Mouse (Mus musculus) embryonic facial prominence, embryonic 14.5 days (tissue): Measurements from ENCODE around the gene Gm20388. TPM values are rescaled to one million over a fixed set of nuclear protein-coding genes. Genes with fewer than 3 reads are reported as not detected.

Experiments used
- ATAC-seq: fragments of 200-750 bp; cut with Nextera tagmentation; 2 replicates; pipeline ENCODE4 v1.8.0; 2017; ENCODE audit warnings: low read depth, moderate number of reproducible peaks, moderate TSS enrichment
- DNase-seq: peaks from one replicate; pipeline ENCODE4 v3.0.0-alpha.2; 2015; ENCODE audit warnings: low spot score
- H3K27ac ChIP-seq: fragments of 300-500 bp; sonication (generic); replicated peaks from 2 replicates; pipeline ENCODE4 v1.5.1; 2014; ENCODE audit warnings: low read depth, mild to moderate bottlenecking, low read length, moderate library complexity
- H3K27me3 ChIP-seq: fragments of 300-500 bp; sonication (generic); replicated peaks from 2 replicates; pipeline ENCODE4 v1.6.1; 2014; ENCODE audit warnings: low read length; ENCODE audit not compliant: control insufficient read depth, insufficient read depth
- H3K36me3 ChIP-seq: fragments of 300-500 bp; sonication (generic); 2 replicates; pipeline ENCODE4 v1.6.1; 2014; ENCODE audit warnings: low read length, mixed read lengths; ENCODE audit not compliant: control insufficient read depth, insufficient read depth
- H3K4me1 ChIP-seq: fragments of 300-500 bp; sonication (generic); 2 replicates; pipeline ENCODE4 v1.6.1; 2014; ENCODE audit warnings: antibody characterized with exemption, low read length; ENCODE audit not compliant: control insufficient read depth, insufficient read depth
- H3K4me2 ChIP-seq: fragments of 300-500 bp; sonication (generic); 2 replicates; pipeline ENCODE4 v1.6.1; 2014; ENCODE audit warnings: low read depth, mild to moderate bottlenecking, low read length, moderate library complexity, mixed read lengths
- H3K4me3 ChIP-seq: fragments of 300-500 bp; sonication (generic); 2 replicates; pipeline ENCODE4 v1.5.1; 2014; ENCODE audit warnings: low read depth, mild to moderate bottlenecking, low read length
- H3K9ac ChIP-seq: fragments of 300-500 bp; sonication (generic); 2 replicates; pipeline ENCODE4 v1.6.1; 2014; ENCODE audit warnings: low read depth, mild to moderate bottlenecking, low read length, moderate library complexity, mixed read lengths
- H3K9me3 ChIP-seq: fragments of 300-500 bp; sonication (generic); 2 replicates; pipeline ENCODE4 v1.6.1; 2016; ENCODE audit warnings: low read length; ENCODE audit not compliant: control insufficient read depth
- WGBS: fragments of 180-500 bp; shearing (Covaris S2); extraction: QIAGEN DNeasy Blood & Tissue Kit; methylation state at CpG from one replicate; pipeline ENCODE4 v1.1.7; 2014; 5-methylcytosine and 5-hydroxymethylcytosine counted together
- polyA plus RNA-seq: library from polyadenylated mRNA; unstranded; fragments of >200 nt; fragmentation: Nextera tagmentation; extraction: Ambion mirVana; gene quantifications from 2 replicates; pipeline ENCODE4 v1.2.1, GENCODE M21; 2014

Gene Gm20388
- polyA plus RNA-seq, 1 experiment from 2014 or later, result not detected

DNA sequence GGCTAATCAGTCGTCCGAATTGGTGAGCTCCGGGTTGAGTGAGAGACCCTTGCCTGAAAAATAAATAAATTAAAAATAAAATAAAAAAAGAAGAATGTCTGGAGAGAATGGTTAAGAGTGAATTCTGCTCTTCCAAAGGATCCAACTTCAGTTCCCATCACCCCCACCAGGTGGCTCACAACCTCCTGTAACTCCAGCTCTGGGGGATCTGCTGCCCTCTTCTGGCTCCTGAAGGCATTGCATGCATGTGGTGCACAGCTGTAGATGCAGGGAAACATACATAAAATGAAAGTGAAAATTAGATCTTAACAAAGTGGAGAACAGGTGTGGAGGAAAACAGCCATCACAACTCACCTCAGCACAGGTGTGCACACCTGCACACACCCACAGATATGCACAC lies 1840.8 kb downstream of the Gm20388 start:
- peak; percentile 16 for DNase-seq
- H3K27ac ChIP-seq, result no peak overlapping the region
- H3K9ac ChIP-seq, result no peak overlapping the region
- H3K36me3 ChIP-seq, result no peaks in the 10 kb centered on the region
- ATAC-seq, result no peak
- no peaks in the 10 kb centered on the region for H3K4me1 ChIP-seq
- WGBS, result 18% methylated on average over 3 of the region's 3 CpGs
- 0 out of 2 replicates have a peak, but pooled peaks cover 9% of the 10 kb centered on the region for H3K27me3 ChIP-seq
- H3K4me3 ChIP-seq, result no peak overlapping the region
- no peak overlapping the region for H3K4me2 ChIP-seq
- H3K9me3 ChIP-seq, result peaks cover 11% of the 10 kb centered on the region; the same call in 1 of the 2 replicates

- Histone ChIP-seq H3K9me3 (no peaks in the 10 kb centered on the region), H3K4me3 (no peak overlapping the region), H3K4me1 (no peaks in the 10 kb centered on the region), H3K9ac (no peak overlapping the region), H3K27me3 (no peaks in the 10 kb centered on the region), H3K36me3 (no peaks in the 10 kb centered on the region), H3K4me2 (no peak overlapping the region), H3K27ac (no peak overlapping the region)
- DNase-seq, result no peak
- no peak for ATAC-seq
- 72% methylated on average over 12 of the region's 12 CpGs for WGBS
These were observed 1847.8 kb downstream of the Gm20388 start for GRCm38 (mm10) chr8:121758470-121758869.

DNA sequence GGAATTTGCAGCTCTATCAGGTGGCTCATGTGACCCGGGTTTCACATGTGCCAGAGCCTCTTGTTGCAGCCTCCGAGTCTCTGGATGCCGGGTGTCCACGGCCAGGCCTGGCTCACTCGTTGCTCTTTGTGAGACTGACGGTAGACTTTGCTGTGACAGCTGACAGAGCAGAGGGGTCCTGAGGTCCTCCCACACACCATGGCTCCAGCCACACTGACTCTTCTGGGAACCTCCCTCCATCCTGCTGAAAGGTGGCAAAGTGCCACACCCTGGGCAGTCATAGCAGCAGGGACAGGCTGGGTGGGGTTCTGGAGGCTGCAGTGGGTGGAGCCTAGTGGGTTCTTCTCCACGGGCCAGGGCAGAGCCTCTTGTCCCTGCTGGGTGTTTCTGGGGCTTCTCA lies 1849.8 kb downstream of the Gm20388 start:
- Histone ChIP-seq H3K9me3 (no peaks in the 10 kb centered on the region), H3K9ac (no peak overlapping the region), H3K27me3 (no peaks in the 10 kb centered on the region), H3K36me3 (no peaks in the 10 kb centered on the region), H3K4me2 (no peak overlapping the region), H3K27ac (no peak overlapping the region), H3K4me3 (no peak overlapping the region), H3K4me1 (no peaks in the 10 kb centered on the region)
- DNase-seq (no peak), ATAC-seq (no peak)
- WGBS, result 77% methylated on average over 7 of the region's 7 CpGs

GRCm38 (mm10) chr8:121761480-121761879 lies 1850.8 kb downstream of the Gm20388 start:
- H3K9ac ChIP-seq, result no peak overlapping the region
- DNase-seq (peak; percentile 77), ATAC-seq (no peak; the same call in 1 of the 2 replicates)
- H3K4me2 ChIP-seq, result no peak overlapping the region
- no peaks in the 10 kb centered on the region for H3K9me3 ChIP-seq
- H3K27ac ChIP-seq, result no peak overlapping the region
- no peaks in the 10 kb centered on the region for H3K4me1 ChIP-seq
- no peaks in the 10 kb centered on the region for H3K36me3 ChIP-seq
- H3K4me3 ChIP-seq, result no peak overlapping the region
- 36% methylated on average over 9 of the region's 10 CpGs for WGBS
- no peaks in the 10 kb centered on the region for H3K27me3 ChIP-seq

DNA sequence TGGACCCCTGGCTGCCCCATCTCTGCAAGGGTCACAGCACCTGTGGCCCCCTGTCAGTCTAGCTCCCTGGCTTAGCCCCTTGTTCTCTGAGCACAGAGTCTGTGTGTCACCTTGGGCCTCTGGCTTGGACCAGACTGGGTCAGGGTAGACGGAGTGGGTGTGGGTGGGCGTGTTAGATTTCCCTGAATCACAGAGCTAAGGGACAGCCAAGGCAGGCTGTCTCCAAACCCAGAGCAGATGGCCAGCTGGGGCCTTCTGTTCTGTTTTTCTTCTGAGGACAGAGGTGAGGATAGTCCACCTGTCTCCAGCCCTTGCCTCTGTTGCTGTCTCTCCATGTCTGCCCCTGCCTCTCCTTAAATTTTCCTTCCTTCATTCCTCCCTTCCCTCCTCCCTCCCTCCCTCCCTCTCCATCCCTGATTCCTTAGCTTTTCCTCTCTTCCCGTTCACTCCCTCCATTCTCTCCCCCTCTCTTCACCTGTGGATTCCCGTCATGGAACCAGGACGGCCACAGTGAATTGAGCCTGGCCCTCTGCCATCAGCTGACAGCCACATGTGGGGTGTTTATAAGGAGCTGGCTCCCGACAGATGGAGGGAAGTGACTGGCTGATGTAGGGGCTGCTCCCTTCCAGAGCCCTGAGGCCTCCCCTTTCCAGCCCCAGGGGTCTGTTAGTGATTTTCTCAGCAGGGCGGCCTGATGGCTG lies 1852.5 kb downstream of the Gm20388 start:
- H3K9me3 ChIP-seq, result no peaks in the 10 kb centered on the region
- DNase-seq (peak; percentile 56), ATAC-seq (peak; percentile 67)
- no peak overlapping the region for H3K27ac ChIP-seq
- H3K9ac ChIP-seq, result no peak overlapping the region
- H3K27me3 ChIP-seq, result no peaks in the 10 kb centered on the region
- 31% methylated on average over 7 of the region's 7 CpGs for WGBS
- no peaks in the 10 kb centered on the region for H3K4me1 ChIP-seq
- no peaks in the 10 kb centered on the region for H3K36me3 ChIP-seq
- H3K4me3 ChIP-seq, result no peak overlapping the region
- H3K4me2 ChIP-seq, result no peak overlapping the region

- peak; percentile 53; the same call in 1 of the 2 replicates for ATAC-seq
- 61% methylated on average over 9 of the region's 9 CpGs for WGBS
- no peaks in the 10 kb centered on the region for H3K27me3 ChIP-seq
- no peaks in the 10 kb centered on the region for H3K36me3 ChIP-seq
- no peak overlapping the region for H3K27ac ChIP-seq
- H3K4me2 ChIP-seq, result no peak overlapping the region
- no peak overlapping the region for H3K9ac ChIP-seq
- H3K9me3 ChIP-seq, result no peaks in the 10 kb centered on the region
- no peak overlapping the region for H3K4me3 ChIP-seq
- DNase-seq, result no peak
- H3K4me1 ChIP-seq, result no peaks in the 10 kb centered on the region
These were observed 1853.0 kb downstream of the Gm20388 start for GRCm38 (mm10) chr8:121763700-121764013.

DNA sequence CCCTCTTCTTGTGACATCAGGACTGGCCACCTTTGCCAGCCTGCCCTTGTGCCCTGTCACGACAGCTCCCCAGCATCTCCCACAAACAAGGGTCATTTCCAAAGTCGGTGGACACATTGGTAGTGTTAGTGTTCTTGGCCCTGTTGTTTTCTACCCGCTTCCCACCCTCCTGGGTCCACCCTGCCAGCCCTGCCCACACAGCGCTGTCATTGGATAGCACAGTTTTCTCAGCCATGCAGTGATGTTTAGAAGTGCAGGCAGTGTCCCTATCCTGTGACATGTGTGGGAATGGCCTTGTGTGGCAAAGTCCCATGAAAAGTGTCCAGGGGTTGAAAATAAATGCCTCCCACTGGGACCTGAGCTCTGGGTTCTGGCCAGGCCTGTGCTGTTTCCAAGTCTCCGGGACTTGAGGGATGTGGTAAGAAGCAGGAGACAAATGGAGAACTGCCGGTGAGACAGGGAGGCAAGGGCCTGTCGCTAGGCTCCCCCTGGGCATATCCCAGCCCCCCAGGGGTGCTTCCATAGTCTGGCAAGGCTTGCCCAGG lies 1855.0 kb downstream of the Gm20388 start:
- H3K36me3 ChIP-seq, result no peaks in the 10 kb centered on the region

GRCm38 (mm10) chr8:121769095-121769494 lies 1858.5 kb downstream of the Gm20388 start:
- peak; percentile 57 for DNase-seq
- no peak overlapping the region for H3K4me3 ChIP-seq
- 55% methylated on average over 3 of the region's 3 CpGs for WGBS
- no peaks in the 10 kb centered on the region for H3K4me1 ChIP-seq
- H3K9me3 ChIP-seq, result no peaks in the 10 kb centered on the region
- no peak overlapping the region for H3K9ac ChIP-seq
- no peak overlapping the region for H3K27ac ChIP-seq
- no peak overlapping the region for H3K4me2 ChIP-seq
- peak; percentile 56; the same call in 1 of the 2 replicates for ATAC-seq
- H3K36me3 ChIP-seq, result no peaks in the 10 kb centered on the region
- H3K27me3 ChIP-seq, result no peaks in the 10 kb centered on the region

More for the DNA sequence above, 1855.0 kb downstream of the Gm20388 start:
- Histone ChIP-seq H3K4me2 (no peak overlapping the region), H3K4me1 (no peaks in the 10 kb centered on the region), H3K9ac (no peak overlapping the region), H3K4me3 (no peak overlapping the region), H3K27ac (no peak overlapping the region), H3K27me3 (no peaks in the 10 kb centered on the region), H3K9me3 (no peaks in the 10 kb centered on the region)
- no peak for ATAC-seq
- 75% methylated on average over 7 of the region's 7 CpGs for WGBS
- no peak for DNase-seq

DNA sequence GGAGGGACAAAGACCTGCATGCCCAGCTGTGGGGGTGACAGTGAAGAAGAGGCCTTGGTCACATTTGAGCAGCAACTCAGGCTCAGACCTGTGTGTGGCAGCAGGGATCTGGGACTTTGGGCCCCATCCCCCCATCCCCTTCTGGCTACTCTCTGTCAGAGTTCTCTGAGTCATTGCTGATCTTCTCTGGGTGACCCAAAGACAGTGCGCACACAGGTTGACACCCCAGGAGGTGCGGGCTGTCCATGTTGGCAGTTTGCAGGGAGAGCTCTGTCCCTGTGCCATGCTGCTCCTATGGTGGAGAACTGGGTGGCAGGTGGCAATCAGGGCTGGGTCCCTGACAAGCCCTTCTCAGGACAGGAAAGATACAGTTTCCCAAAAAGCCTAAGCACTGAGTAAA lies 1859.0 kb downstream of the Gm20388 start:
- DNase-seq, result no peak
- no peak overlapping the region for H3K4me2 ChIP-seq
- no peak overlapping the region for H3K9ac ChIP-seq
- no peak overlapping the region for H3K27ac ChIP-seq
- ATAC-seq, result no peak
- H3K9me3 ChIP-seq, result no peaks in the 10 kb centered on the region
- no peaks in the 10 kb centered on the region for H3K36me3 ChIP-seq
- no peaks in the 10 kb centered on the region for H3K4me1 ChIP-seq
- H3K27me3 ChIP-seq, result no peaks in the 10 kb centered on the region
- 78% methylated on average over 1 of the region's 2 CpGs for WGBS
- H3K4me3 ChIP-seq, result no peak overlapping the region
